Mouse (Mus musculus) lung, postnatal 4 days (tissue): ENCODE results near the gene Olfr221.

Source experiments
- DNase-seq, 2 experiments: peaks; one replicate each; pipeline ENCODE4 v3.0.0; 2021

Olfr221 gene

DNA sequence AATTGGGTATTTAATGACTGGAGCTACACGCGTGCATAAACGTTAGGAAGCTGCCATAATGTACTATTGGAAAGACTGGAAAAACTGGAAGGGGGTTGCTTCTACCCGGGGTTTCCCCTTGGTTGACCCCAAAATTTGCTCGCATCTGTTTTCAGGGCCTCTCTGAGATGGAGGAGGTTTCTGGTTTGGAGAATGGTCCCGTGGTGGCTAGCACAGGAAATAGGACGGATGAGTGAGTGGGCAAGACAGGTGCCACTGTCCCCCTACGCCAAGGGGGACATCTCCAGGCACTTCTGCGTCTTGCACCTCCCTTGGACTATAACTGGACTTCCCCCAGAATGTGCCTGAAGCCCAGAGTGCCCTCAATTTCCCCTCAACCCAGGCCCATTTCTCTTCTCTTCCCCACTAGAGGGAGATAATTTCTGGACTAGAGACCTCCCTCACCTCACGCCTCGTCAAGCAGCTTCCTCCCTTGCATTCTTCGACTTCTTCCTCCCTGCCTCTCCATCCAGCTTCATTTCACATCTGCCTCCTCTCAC, 23.1 kb downstream of the Olfr221 start:
- DNase-seq, result no peak

DNA sequence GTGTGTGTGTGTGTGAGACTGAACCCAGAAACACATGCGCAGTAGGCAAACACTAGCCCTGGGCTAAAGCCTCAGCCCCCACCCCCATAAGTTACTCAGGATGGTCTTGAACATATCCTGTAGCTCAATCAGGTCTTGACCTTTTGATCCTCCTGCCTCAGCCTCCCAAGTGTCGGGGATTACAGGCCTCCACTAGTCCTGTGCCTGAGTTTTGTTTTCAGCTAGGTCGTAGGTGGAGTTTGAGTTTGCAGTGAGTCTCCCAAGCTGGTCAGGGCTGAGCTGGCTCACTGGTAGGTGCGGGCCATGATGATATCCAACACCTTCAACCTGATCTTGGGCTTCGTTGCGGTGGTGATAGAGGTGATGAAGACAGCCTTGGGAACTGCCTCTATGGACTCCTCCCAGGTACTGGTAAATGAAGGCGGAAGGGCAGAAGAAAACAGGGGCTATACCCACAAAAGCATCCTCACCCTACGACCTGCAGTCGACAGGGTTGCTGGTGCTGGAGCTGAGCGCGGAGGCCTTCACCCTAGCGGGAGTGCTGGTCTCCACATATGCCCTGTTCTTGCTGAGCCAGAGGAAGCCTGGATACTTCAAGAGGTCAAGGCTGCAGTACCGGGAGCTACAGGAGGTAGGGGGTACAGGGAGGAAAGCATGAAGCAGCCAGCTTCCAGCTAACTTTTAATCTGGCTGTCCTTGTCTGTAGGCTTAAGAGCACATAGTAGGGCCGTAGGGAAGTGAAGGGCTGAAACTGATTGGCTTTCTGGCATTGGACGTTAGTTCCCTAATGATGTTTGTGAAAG, 23.8 kb downstream of the Olfr221 start:
- no peak for DNase-seq

DNA sequence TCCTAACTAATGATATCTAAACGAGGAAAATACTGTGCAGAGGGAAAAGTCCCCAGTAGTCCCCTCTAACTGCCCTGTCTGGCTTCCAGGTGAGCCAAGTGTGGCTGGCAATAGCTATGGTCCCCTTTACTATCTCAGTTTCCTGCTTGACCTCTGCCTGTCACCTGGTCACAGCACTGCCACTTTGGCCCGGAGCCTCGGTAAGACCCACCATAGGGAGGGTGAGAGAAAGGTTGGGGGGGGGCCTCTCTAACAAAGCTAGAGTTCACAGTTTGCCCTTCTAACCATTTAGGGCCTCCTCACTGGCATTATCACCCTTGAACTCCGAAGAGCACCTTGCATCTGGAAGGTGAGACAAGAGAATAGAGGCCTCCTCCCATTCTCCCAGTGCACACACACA, 24.6 kb downstream of the Olfr221 start:
- no peak for DNase-seq

DNA sequence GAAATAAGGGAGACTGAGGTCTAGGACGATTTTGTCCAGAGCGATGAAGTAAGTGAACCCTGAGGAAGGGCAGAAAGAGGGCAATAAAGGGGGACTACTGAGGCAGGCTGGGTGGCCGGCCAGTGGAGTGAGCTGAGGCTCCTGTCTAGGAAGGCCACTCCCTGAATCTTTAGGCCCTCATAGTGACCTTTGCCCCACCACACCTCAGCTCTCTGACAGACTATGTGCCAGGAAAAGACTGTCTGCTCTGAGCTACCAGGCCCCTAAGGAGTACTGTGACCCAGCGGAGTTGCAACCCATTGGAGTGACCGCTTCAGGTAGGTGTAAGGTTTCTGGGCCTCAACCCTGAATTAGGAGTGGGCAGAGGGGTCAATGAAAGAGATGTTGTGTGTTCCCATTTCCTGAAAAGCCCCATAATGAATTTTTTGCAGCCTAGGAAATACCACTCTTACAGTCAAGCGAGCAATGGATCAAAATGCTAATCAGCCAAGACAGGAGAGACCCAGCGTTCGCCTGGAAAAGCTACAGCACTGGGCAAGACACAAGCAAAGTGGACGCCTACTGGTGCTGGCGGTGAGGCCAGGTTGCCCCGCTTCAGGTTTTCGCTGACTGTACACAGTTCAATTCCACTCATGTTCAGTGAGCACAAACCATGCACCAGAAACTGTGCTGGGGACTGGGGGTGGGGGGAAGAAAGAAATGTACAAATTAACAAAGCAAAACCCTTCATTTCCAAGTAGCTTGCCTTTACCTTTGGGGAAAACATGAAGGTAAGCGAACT, 25.4 kb downstream of the Olfr221 start:
- DNase-seq, result no peak

DNA sequence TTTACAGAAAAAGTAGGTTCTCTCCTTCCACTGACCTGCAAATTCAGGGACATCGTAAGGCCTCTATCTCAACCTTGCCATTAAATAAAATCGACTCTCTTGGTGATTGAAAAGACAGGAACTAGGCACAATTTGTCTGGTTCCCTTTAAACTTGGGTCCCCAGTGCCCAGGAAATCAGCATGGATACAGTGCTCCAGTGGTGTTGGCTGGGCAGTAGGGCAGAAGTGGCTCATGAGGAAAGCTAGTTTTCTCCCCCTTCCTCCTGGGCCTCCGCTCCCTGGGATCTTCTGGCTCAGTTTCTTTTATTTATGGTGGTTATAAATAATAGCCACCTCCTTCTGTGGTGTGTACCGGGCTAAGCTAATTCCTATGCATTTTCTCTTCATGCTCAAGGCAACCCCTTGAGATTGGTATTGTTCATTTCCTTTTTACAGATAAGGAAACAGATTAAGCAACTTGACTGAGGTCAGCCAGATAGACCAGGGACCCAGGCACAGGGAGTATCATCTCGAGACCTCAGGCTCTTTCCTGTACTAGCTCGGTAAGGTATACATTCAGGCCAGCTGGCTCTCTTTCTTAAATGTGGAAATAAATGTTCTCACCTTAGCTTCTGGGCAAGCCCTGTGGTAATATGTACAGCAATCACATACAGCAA, 26.7 kb downstream of the Olfr221 start, which contains the start of gene Tmem253:
Gene Tmem253, plus strand, starts transcription at position 214 of the 656 bp plus-strand sequence.
- DNase-seq, result no peak

DNA sequence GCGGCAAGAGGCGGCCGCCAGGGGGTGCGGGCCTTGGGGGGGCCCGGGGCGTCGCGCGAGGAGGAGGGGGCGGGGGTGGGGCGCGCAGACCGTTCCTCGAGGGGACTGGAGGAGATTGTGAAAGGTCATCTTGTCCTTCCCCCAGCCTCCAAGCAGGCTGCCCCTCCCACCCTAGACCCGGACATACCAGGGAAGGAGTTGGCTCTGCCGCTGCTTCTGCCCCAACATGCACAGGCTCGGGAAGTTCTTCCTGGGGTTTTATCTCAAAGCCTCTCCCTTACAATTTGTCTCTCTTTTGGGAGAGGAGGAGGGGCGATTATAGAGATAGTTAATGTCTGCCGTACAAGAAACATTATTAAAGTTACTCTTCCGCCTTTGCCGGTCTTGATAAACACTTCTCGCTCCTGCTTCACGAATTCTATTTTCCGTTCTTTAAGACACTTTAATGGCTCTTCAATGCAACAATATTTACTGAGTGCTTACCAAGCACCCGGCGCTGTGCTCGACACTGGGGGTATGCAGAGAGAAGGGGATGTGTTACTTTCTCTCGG, 27.4 kb downstream of the Olfr221 start:
- peak; percentile 67 to 76 for DNase-seq

DNA sequence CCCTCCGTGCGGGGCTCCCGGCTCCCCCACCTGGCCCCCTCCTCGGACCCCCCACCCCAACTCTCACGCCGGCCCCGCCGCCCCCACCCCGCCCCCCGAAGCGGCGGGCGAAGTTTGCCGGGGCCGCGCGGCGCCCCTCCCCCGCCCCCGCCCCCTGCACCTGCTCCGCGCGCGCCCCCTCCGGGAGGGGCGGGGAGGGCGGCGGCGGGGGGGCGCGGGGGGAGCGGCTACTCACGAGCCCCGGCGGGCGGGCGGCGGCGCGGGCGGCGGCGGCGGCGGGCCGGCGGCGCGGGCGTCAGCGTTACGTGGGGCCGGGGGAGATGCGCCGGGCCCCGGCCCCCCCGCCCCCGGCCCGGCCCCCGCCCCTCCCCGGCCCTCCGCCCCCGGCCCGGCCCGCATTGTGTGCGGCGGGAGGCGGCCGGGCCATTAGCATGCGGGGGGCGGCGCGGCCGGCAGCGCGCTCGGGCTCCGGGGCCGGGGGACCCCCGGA, 27.9 kb downstream of the Olfr221 start:
- no peak for DNase-seq

DNA sequence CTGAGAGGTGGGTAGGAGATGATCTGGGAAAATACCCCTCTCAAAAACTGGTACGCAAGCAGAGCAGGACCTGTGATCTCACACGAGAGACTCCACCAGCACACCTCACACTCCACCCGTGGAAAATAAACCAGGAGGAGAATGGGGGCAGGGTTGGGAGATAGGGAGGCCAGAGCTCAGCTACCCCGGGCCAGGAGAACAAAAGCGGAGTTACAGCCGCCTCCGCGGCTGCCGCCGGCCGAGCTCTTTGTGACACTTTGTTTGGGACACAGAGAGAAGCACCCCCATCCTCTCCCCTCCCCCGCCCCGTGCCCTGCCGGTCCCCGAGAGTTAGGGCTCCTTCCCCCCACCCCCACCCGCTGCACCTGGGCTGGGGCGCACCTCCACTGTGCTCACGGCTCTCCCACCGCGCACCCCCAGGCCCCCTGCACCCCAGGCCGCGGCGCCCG, 28.5 kb downstream of the Olfr221 start:
- DNase-seq, result peak; percentile 49 to 52

DNA sequence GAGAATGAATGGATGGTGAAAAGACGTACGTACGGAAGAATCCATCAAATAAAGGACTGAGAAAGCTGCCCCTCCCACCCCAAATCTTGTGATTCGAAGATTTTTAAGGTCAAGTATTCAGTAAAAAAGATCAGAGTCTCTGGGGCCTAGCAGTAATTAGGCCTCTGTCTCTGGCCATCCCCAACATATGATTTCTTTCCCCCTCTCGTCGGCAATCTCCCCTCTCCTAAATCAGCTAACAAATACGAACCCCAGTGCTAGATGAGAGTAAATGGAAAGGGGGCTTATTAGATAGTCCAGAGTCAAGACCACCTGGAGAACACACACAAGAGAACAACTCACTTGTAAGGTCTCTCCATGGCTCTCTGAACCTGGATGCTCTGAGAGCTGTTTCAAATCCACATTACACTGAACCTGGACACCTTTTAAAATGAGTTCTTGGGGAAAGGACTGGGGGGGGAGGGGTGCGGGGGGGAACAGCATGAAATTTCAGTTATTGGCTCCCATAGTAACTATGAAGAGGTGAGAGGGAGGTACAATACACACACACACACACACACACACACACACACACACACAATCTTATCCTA, 29.1 kb downstream of the Olfr221 start:
- no peak for DNase-seq

DNA sequence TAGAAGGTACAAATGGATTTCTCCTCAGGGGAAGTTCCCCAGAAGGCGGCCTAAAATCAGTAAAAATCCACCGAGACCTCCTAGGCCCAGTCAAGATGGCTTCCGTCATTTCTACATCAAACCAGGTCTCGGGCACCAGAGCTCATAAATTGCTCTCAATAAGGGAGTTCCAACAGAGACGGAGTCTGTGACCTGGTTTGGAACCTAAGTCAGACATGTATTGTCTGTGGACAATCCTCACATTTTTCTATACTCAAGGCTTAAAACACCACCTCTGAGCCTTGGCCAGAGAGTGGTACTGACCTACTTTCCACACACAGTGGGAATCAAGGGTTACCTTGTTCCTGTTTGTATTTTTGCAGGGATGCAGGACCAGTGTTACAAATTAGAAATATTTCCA, 29.7 kb downstream of the Olfr221 start:
- DNase-seq, result no peak

DNA sequence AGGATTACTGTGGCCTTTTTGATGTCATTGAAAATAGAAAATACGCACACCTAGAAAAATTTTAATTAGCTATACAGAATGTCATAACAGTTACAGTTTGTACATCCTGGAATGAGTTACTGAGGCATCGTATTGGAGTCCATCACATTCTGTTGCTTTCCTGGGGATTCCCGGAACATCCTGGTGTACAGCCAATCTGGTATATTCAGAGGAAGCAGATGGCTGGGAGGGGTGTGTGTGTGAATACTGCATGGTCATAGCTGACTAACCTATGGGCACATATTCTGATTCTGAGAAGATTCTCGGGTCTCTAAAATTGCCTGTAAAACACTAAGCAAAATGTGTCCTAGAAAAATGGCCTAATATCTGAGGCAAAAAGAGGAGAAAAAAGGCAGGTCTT, 30.2 kb downstream of the Olfr221 start:
- DNase-seq, result no peak

DNA sequence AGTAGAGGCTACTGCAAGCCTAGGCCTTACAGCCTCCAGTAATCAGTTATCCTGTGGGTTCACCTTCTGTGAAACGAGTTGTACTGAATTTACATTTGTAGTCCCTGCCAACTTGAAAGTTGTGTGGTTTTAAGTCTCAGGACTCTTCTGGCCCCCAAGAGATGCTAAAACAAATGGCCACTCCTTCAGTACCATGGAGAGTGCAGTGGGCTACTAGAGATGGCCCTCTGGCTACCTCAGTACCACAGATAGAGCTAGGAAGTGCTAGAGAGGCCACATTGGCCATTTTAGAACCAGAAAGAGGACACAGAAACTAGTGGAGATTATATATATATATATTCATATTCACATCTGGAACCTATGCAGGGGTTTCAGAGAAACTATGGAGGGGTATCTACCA, 30.6 kb downstream of the Olfr221 start:
- DNase-seq, result no peak

DNA sequence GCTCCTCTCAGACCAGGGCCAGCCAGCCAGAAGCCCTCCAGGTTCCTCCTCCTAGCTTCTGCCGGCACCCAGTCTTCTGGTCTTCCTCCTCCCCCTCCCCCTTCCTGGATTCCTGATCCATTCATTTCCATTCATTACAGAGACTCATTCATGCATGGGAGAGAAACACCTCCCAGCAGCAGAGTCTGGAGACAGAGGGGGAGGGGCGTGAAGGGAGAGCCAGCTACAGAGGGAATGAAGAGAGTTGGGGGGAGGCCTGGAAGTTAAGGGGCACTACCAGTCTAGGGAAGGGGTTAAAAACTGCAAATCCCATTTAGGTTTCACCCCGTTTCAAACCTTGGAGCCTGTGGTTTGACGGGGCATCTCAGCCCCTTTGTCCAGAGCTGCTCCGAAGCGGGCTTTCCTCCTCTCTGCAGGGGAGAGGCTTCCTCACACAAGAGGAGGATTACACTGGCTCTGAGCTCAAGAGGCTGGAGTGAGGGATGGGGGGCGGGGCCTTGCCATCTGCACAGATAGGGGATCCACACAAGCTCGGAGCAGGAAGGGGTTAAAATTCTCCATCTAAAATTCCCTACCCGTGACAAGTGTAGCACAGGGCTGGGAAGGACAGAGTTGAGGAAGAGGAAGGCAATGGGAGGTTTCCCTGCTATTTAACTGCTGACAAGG, 31.7 kb downstream of the Olfr221 start:
- peak in 1 of 2 experiments; percentile 9 for DNase-seq

DNA sequence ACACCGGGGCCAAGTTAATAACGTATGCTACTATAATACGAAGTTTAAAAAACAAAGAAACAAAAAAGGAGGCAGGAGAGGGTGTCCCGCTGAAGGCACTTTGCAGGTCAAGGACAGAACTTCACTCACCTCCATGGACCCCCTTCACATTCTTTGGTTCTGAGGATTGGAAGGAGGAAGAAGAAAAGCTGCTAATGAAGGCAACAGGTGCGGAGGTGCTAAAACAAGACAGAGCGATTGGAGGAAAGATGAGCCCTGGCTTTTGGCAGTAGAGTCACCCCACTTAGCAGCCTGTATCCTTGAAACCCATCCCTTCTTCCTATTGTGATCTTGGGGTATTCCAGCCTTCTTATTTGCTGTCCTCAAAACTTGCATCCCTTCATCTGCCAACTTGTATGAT, 32.4 kb downstream of the Olfr221 start:
- no peak for DNase-seq

DNA sequence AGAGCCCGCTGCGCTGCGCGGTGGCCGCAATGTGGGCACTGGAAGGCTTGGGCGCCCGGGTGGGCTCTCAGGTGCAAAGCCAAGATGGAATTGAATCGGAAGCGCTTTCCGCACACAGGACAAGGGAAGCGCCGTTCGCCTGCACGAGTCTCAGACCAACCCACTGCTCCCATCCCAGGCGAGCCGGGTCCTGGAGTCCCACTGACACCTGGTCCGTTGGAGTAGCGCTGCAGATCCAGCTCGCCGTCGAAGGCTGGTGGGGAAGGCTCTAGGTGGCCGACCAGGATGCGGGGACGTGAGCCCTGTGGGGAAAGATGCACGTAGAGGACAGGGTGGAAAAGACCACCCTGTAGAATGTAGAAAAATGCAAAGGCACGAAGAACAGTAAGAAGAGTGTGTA, 32.9 kb downstream of the Olfr221 start:
- DNase-seq, result no peak

DNA sequence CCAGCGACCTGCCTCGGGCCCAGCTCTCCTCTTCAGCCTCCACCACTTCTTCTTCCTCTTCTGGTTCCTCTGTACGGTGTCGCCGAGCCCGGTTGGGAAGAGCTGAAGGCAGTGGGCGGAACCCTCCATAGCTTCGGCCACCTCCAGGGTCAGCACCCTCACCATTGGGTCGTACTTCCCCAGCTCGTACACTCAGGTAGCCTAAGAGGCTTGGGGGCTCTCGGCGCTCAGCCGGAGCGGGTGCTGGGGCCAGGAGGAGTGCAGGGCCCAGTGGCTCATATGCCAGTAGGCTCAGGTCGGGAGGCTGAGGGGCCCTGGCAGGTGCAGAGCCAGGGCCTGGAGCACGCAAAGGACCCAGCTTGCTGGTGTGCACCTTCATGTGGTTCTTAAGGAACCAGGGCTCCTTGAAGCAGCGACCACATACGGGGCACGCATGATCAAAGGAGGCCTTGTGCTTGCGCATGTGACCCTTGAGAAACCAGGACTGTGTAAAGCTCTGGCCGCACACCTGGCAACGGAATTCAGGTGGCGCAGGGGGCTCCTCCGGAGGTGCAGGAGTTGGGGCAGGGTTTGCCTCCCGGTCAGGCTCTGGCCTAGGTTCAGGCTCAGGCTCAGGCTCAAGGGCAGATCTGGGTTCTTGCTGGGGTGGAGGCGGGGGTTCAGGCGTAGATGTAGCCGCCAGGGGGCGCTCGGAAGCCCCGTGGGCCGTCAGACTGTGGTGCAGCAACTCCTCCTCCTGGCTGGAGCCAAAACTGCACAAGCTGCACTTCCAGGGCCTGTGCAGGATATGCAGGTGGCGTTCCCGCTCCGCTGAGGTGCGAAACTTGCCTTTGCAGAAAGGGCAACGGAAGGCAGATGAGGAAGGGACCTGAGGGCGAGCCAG, 33.7 kb downstream of the Olfr221 start:
- DNase-seq, result peak; percentile 89 to 93

DNA sequence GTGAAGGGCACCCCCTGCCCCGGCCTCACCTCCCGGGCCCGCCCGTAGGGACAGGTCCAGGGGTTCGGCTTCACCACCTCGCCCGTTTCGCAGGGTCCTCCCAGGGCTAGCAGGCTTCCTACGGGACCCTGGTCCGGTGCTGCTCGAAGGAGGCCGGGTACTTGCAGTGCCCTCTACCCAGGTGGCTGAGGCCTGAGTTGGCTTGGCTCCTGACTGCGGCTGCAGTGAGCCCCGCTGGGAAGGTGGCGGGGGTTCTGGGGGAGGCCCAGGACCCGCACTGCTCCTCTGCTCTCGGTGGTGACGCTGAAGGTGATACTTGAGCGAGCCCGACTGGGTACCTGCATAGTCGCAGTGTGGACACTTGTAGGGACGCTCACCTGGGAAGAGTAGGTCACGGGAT, 35.5 kb downstream of the Olfr221 start:
- DNase-seq, result no peak

DNA sequence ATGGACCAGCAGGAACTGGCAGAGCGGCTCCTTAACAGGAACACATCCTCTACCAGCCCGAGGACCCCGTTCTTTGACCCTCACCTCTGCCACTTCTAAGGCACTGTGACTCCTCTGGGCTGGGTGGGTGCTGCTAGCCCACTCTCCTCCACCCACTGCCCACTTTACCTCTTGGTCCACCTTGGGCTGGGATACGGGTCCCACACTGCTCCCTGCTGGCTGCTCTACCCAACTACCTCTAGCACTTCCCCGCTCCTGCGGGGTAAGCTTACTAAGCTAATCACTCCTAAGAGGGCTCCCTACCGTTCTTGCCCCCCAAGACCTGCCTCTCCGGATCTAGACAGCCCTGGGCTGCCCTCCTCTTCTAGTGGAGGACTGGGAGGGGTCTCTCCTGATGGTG, 36.0 kb downstream of the Olfr221 start:
- no peak for DNase-seq

DNA sequence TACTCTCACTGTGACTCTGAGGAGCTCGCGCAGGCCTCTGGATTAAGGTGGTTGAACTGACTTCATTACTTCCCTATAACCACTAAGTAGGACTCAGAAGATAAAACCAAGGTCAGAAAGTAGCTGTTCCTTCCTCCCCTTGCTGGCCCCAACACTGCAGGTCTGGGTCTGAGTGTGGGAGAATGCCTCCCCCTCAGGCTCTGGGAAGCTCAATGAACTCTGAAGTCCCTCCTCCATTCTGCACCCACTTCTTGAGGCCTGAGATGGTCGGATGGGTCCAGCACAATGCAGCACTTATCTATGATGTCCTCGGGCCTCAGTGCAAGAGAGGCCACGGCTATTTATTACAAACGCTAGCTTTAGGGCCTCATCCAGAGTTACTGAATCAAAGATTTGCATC, 36.6 kb downstream of the Olfr221 start:
- DNase-seq, result no peak

DNA sequence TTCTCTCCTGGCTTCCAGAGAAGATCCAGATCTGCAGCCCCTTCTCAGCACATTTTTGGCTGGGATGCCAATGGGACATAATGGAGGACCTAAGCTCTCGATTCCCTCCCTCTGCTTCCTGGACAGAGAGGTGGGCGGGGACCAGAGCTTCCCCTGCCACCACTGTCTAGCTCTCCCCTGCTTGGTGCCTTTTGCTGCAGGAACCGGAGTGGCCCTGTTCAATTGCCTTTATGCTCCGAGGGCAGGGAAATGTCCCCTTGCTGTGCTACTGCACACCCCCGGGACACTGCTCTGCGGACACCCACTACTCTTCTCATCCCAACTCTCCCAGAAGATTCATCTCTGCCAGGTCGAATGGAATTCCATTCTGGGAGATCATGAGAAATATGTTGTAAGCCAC, 37.1 kb downstream of the Olfr221 start:
- no peak for DNase-seq

DNA sequence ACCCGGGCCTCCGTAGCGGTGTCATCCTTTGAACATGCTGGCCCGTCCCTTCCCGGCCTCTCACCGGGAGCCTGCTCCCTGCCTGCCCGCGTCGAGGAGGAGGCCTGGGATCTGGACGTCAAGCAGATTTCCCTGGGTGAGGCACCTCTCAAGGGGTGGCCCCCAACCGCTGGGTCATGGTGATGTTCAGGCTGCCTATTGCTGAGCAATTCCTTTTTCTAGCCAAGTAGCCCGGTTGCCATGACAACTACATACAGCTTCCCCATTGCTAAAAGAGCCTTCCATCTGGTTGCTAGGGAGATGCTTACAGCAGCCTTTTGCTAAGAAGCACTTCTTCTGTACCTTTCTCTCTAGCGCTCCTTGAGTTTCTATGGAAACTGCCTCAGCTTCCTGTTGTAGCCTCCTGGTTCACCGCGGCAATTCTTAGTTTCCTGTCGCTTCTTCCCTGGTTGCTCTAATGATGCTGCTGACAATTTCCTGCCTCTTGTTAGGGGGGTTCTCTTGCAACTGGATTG, 38.2 kb downstream of the Olfr221 start:
- DNase-seq, result no peak
